Mouse (Mus musculus): ENCODE results near the gene Sgms1. TPM values are rescaled to one million over a fixed set of nuclear protein-coding genes. Genes with fewer than 3 reads are reported as not detected.
A peak's percentile ranks its signal among the peaks of the same experiment; 100 is the strongest.

The Sgms1 gene
- polyA plus RNA-seq, 2 experiments from 2014 or later: 42.2 to 48.0 TPM

DNA sequence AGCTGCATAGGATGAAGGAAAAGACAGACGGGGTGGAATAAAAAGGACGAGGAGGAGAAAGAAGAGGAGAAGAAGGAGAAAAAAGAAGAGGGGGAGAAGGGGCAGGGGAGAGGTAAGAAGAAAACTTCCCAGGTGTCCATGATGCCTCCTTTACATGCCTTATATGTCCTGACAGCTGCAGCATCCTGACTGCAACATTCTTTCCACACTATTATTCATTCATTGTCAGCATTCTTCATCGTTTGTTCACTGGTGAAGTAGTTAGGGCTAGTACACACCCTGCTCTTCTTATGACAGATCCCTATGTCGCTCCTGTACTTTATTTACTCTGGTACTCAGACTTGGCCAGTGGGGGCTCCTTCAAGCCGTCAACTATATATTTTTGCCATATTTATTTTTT lies 98.4 kb downstream of the Sgms1 start:
- no peak for ATAC-seq

DNA sequence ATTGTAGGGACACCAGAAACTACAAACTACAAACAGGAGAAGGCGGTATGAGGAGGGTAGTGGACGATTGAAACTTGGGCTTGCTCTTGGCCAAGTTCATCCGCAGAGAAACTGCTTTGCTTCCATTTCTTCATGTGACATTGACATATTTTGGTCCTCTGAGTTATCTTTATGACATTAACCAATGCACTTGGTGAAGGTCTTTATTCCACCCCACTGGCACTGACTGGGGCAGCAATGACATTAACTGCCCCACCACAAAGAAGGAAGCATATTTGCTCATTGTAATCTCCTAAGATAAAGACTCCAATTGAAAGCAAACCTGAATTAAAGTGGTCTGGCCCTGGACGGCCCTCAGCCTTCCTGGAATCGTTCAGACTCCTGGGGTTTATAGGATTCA lies 100.6 kb downstream of the Sgms1 start:
- ATAC-seq: no peak

DNA sequence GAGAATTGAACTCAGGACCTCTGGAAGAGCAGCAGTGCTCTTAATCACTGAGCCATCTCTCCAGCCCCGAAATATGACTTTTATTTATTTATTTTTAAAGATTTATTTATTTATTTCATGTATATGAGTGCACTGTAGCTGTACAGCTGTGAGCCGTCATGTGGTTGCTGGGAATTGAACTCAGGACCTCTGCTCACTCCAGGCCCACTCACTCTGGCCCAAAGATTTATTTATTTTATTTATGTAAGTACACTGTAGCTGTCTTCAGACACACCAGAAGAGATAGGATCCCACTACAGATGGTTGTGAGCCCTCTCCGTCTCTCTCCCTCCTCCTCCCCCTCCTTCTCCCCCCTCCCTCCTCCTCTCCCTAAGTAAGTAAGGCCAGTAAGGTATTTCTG lies 101.7 kb downstream of the Sgms1 start:
- ATAC-seq: no peak

DNA sequence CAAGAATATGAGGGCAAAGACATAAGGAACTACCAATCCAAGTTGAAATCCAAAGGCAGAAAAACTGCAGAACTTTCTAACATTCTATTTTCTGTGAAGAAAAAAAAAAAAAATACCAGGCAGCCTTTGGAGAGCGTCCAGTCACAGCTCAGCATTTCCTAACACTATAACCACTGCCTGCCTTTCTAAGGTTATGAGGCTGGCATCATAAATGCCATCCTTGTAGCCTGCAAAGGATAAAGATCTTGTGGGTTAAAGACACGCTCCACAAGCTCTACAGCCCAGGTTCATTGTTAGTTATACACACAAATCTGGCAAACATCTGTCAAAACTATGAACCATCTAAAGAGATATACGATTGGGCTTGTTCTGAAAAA lies 104.1 kb downstream of the Sgms1 start:
- ATAC-seq: no peak

DNA sequence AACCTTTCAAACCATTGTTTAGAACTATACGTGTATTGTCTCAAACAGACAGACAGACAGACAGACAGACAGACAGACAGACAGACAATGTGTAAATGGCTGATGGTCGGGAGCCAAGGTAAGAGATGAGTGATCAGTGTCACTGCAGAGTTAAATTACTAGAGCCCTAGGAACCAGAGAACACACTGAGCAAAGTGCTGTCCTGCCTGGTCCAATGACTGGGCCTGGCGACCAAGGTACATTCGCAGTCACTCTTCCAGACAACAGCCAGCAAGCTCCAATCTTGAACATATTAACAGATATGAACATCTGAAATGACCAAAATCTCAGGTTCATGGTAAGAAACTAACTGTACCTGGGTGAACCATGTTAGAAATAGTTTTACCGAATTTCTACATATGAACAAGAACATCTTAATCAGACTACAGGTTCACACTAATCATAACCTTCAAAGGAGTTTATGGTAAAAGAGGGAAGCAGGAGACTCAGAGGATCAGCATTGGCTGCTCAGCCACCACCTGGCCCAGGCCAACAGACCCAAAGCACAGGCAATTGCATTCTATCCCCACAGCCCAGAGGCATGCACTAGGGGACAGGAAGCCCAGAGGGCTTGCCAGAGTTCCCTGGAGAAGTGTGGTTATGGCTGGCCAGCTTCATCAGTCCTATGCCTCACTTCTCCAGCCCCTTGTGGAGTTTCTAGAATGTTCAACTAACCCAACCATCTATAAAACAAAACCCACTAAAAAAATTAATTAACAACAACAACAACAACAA lies 104.6 kb downstream of the Sgms1 start:
- no peak for ATAC-seq

DNA sequence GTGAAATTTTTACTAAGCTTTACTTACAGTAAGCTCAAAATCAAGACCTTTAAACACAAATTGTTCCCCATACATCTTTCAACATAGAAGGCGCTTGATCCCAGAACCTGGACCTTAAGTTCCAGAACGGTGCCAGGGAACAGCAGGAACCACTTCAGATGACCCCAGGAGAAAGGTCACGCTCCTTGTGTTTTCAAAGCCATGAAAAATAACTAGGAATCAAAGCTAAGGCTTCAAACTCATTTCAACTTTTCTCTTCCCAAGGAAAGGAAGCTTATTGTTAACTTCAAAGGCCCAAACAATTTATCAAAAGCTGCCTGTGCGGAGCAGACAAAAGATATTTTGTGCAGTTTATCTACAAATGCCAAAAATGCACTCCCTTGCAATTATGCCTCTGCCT lies 107.6 kb downstream of the Sgms1 start:
- ATAC-seq: no peak

DNA sequence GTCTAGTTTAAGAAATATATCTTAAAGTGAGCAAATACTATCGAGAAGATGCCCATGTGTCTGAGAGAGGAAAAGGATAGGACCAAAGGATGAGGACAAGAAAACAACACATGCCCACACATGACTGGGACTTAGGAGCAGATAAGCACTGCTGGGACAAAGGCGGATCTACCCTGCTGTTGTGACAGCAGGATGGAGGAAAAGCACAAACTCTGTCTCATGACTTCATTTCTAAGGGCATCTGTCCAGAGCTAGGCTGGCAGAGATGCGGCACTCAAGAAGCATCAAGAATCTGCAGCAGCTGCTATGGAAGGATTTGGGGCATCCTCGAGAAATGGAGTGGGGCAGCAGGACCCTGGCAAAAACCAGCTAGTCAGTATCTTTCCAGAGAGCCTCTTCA lies 109.1 kb downstream of the Sgms1 start:
- ATAC-seq: no peak

DNA sequence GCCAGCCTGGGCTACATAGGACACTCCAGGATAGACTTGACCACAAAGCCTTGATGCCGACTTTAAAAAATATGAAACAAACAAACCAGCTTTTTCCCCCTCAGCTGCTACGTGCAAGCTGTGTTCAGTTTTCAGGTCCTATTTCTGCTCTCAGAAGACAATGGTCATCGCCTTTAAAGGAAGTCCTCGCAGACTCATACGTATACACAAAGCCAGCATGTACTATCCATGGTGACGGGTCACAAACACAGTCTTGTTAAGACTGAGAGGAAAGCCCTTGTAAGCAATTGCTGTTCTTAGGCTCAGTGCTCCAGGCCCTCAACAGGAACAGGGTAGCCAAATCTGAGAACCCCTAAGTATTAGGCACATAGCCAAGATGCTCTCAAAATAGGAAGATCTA lies 110.1 kb downstream of the Sgms1 start:
- no peak for ATAC-seq

DNA sequence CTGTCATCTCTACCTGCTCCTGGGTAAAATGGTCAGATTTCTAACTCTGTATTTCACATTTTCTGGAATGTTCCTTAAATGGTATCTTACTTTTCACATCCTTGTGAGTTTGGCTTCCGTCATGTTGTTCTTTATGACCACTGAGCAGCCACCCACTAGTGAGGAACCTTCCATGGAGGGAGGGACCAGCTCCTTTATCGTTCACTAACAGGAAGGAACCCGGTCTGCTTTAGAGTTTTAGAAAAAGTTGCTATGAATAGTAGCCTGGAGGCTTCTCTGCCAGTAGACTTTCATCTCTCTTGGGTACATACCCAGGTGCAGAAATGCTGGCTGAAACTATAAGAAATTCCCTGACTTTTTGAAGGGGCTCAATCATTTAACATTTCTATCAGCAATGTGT lies 111.6 kb downstream of the Sgms1 start:
- no peak for ATAC-seq

DNA sequence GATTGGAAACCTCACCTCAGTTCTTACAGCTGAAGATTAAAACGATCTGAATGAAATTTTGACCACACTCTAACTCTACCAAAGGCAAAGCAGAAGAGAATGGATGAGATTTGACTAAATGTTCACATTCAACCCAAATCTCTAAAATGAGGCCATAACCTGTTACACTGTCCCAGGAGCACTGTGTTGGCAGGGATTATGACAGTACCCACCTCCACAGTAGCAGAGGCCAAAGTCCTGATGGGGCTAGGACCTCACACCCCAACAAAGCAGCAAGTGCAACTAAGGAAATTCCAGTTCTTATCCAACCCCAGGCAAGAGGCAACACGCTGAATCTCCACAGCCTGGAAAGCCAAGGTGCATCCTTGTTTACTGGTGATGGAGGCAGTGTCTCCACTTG lies 112.2 kb downstream of the Sgms1 start:
- no peak for ATAC-seq

DNA sequence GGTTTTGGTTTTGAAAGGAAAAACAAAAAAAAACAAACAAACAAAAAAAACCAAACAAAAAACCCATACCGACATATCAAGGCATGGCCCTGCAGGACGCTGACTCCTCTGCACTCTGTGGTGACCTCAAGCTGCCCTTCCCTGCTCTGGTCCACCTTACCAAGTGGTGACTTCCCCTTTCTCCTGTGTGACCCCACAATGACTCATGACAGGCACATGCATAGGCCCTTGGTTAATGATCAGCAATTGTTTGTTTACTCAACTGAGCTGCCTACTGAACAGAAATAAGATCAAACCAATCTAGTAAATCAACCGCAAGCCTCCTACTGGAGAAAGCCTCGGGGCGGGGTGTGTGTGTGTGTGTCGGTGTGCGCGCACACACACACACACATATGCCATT lies 112.7 kb downstream of the Sgms1 start:
- no peak for ATAC-seq

DNA sequence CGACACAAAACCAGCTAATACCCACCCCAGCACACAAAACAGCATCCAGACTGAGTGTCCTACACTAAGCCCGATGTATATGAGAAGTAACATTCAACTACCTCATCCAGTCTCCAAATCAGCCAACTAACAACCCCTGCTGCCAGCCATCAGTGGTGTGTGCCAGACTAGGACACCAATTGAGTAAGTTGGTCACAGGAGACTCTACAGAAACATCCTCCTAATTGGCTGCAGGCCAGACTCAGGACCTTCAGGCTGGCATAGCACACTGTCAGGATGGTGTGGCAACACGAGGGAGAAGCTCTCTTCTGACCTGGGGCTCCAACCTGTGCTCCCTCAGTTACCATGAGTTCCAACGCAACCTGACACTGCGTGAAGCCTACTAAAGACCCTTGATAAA lies 113.3 kb downstream of the Sgms1 start:
- no peak for ATAC-seq

DNA sequence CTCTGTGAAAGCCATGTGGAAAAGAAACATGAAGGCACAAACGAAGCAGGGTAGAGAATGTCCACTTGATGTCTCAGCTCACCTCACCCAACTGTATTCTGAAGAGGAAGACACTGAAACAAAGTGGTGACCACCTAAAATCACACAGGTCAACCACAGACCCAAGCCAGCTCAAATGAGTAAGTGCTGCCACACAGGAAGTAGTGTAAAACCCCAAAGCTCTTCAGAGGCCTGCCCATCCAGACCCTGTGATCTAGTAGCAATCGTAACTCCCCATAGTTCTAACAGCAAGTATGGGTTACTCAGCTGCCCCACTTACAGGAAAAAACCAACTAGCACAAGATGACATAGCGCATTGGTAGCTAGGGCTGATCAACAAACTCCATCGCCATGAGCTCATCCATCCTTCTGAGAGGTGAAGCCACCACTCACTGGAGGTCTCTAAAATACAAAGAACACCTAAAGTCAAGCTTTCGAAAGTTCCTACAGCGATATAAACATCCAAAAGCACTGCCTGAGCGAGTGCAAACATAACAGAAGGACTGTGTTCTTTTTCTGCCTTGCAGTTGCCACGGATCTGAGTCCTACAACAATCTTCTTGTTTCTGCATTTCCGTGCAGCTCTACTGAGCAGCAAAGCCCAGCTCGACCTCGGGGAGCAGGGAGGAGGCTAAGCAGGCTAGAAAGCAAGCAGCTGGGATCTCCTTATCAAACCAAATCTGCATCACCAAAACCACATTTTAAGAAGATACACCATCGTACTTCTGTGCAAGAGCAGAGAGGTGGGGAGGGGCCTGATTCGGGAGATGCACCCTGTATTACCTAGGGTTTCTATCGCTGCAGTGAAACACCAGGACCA lies 114.2 kb downstream of the Sgms1 start:
- ATAC-seq: peak; percentile 59

DNA sequence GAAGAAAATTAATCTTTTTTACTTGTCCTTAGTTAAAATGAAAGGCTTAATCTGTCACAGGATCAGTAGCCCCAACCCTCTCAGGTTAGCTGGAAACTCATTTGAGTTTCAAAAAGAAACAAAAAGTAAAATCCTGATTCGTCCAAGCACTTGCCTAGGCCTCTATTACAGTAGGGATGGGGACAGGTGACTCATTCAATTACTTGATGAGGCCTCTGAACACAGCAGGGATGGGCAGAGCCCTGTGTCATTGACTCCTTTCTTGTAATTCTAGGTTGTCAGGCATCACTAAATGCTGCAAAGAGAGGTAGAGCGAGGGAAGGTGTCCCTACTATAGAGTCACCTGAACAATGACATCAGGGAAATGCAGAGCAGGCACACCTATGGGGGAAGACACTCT lies 115.4 kb downstream of the Sgms1 start:
- peak; percentile 32 for ATAC-seq

DNA sequence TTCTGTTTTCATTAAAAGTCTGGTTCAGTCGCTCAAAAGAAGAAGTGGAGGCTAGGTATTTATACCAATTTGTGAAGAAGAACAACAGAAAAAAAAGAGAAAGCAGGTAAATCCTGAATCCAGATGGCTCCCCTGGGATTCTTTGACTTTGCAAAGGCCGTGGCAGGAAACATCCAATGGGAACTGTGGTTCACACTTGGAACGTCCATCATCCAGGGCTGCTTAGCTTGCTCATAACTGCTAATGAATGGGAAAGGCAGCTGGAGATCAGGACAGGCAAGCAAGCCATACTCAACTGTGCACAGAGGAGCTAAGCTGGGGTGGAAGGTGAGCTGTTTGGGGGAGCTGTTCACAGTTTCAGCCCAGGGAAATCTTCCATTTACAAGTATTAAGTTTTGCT lies 115.8 kb downstream of the Sgms1 start:
- ATAC-seq: no peak

DNA sequence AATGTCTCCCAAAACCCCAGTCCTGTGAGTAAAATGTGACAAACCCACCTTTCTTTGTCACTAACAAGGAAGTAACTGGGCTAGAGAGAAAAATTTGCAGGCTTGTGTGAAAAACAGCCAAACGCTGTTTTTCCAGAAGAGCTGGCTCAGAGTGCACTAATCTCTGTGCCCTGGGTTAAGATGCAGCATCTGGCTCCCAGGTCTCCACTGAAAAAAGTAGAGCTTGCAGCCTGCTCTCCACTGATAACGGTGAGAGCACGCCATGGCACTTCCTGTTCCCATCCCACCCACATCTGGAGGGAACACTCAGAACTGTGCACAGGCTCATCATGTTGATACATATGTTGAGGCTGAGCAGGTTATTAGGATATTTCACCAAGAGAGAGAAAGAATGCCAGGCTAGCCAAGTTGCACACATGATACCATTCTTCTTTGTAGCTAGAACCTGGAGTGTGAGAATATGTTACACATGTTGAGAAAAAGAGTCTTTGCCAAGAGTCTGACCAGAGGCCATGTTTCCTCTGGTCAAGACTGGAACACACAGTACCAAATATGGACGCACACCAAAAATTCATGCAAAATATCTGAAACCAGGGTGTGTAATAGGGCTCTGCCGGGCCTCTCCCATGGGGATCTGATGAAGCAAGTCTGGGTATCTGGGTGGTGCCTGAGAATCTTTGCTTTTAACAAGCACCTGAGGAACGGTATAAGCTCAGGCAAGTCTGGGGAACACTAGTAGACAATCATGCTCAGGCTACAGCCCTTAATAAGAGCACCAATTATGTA lies 116.8 kb downstream of the Sgms1 start:
- no peak for ATAC-seq

DNA sequence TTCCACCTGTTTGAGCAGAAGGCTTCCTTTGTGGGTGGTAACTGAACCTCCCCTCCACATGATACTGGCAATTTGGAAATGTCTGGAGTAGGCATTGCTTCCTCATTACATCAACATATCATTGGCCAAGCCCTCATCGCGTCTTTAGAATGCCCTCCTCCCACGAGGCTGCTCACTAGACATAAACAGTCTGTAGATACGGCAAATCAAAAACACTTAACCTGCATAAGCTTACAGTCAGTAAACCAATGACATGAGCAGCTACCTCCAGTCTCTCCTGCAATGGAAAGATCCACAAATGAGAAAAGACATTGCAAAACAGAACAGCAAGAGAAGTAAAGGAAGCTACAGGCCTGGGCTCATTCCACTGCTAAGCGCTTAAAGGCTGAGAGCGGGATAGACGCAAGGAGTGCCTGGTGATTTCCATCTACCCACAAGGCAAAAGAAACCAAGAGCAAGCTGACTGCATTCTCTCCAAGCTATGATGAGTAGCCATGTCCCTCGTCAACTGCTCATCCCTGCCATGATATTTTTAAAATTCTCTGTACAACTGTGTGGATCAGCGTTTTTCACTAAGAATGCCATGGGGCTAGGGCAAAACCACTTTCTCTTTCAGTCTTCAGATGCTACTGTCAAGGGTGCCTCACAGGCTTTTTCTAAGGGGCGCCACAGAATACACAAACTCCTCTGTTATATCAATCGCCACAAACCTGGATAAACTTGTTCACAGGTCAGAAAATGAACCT lies 117.9 kb downstream of the Sgms1 start:
- peak; percentile 33 for ATAC-seq

DNA sequence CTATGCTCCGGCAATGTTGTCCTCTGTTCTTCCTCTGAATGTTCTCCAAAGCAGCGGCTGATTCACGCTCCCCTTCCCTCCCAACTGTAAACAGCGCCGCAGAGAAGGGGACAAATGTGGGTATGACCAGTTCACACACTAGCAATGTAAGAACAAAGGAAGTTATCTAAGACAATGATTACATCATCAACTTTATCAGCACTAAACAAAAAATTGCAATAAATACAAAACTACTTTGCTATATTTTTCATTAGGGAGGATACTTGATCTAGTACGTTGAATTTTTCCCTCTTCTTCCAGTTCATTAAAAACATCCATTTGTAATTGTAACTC lies 119.7 kb downstream of the Sgms1 start:
- no peak for ATAC-seq

DNA sequence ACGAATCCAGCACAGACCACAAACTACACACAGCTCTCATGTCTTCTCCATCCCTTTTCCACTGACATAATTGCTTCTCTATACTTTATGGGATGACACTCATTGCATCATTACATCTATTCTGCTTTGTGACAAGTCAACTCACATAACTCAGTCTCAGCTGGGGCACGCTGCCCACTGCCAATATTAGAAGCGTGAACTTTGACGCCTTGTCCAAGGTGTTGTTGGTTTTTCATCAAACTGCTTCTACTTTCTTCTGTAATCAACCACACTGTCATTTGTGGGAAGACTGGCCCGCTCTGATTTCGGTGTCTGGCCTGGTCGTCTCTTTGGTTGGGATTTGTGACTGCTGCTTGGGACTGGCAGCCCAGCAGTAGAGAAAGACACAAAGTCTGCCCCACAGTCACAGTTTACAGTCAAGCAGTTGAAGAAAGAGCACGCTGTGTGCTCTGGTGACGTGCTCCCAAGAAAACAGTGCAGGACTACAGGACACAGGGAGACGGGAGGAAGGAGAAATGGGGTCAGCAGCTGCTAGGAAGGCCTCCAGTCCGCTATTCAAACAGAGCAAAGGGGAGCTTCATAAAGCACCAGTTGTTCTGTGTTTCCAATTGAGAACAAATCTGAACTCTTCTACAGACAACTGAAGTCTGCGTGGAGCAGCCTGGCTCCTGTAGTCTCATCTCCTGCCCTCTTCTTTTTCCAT lies 120.2 kb downstream of the Sgms1 start:
- no peak for ATAC-seq

DNA sequence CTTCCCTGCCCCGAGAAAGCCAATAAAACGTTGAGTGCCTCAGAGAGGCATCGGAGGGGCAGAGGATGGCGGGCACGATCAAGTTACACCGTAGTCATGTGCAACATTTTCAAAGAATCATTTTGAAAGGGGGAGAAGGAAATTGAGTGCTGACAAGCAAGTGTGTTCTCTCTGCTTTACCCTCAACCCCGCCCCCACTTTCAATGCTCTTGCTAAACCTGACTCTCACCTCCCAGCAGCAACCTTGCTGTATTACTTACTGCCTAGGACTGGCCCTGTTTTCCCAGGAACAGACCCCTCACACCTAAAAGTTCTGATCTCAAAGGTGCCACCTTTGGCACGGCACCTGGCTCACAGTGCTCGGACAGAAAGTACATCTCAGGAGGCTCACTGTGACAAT lies 121.0 kb downstream of the Sgms1 start:
- ATAC-seq: no peak

DNA sequence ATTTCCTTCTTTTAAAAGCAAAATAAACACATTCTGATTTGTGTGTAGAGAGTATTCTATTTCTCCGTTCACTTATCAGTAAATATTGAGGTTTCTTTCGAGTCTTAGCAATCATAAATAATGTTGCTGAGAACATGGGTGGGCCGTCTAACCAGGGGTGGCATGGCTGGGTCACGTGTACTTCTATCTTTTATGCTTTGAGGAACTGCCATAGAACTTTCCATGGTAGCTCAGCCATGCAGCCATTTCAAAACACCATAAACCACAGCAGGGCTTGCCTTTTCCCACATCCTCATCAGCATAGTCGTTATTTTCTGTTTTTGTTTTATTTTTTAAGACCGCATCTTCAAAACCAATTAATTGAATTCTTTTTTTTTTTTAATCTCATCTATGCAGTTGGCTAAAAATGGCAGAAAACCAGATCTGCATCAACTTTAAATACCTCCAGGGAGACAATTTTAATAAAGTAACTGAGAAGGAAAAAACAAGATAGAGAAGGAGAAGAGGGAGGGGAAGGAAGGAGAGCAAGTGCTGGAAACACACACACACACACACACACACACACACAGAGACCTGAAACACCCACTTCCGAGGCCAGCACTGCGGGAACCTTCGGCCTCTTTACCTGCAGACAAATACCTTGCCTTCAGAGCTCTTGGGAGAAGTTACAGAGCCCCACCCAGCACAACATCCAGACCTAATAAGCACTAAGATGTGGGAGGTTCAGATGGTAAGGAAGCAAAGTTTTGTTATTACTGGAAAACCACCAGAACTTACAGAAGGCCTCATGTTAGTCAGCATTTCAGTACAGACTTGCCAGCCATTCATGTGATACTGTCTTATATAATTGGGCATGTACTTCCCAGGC lies 122.9 kb downstream of the Sgms1 start:
- peak; percentile 49 for ATAC-seq

Data from CD4-positive, CD25-positive, alpha-beta regulatory T cell, adult 4 months (primary cell).